Mouse (Mus musculus) olfactory bulb, adult 2 months (tissue): ENCODE measurements around the gene Supt5. TPM values are rescaled to one million over a fixed set of nuclear protein-coding genes. Genes with fewer than 3 reads are reported as not detected.
A peak's percentile ranks its signal among the peaks of the same experiment; 100 is the strongest.

ENCODE experiments used
- H3K27ac ChIP-seq: fragments of 200-500 bp; 2 replicates; pipeline ENCODE4 v1.5.1; 2012; ENCODE audit warnings: low read depth, low read length; ENCODE audit not compliant: insufficient read depth
- H3K4me1 ChIP-seq: fragments of 200-500 bp; 2 replicates; pipeline ENCODE4 v1.6.1; 2012; ENCODE audit warnings: low read length; ENCODE audit not compliant: control insufficient read depth, insufficient read depth
- H3K4me3 ChIP-seq: fragments of 200-500 bp; 2 replicates; pipeline ENCODE4 v1.5.1; 2012; ENCODE audit warnings: mild to moderate bottlenecking, low read depth, low read length, moderate library complexity; ENCODE audit not compliant: insufficient read depth
- CTCF ChIP-seq: fragments of 200-500 bp; IDR thresholded peaks from 2 replicates; pipeline ENCODE4 v1.5.1; 2012; ENCODE audit warnings: low read depth, mild to moderate bottlenecking, low read length, moderate library complexity; ENCODE audit not compliant: insufficient read depth
- POLR2A ChIP-seq: fragments of 200-500 bp; IDR thresholded peaks from 2 replicates; pipeline ENCODE4 v1.6.1; 2012; ENCODE audit warnings: mild to moderate bottlenecking, low read depth, low read length, moderate library complexity; ENCODE audit not compliant: insufficient read depth
- WGBS: fragments of 180-500 bp; shearing (Covaris S2); methylation state at CpG from one replicate; pipeline ENCODE4 v1.1.7; 2018; 5-methylcytosine and 5-hydroxymethylcytosine counted together
- polyA plus RNA-seq: library from polyadenylated mRNA; stranded (reverse); fragments of >200 nt; gene quantifications from 2 replicates; pipeline ENCODE4 v1.2.4, GENCODE M21; 2012; ENCODE audit warnings: low replicate concordance; ENCODE audit not compliant: missing spikeins, insufficient read depth, insufficient read length

Supt5 gene
- polyA plus RNA-seq, 1 experiment, result not detected

DNA sequence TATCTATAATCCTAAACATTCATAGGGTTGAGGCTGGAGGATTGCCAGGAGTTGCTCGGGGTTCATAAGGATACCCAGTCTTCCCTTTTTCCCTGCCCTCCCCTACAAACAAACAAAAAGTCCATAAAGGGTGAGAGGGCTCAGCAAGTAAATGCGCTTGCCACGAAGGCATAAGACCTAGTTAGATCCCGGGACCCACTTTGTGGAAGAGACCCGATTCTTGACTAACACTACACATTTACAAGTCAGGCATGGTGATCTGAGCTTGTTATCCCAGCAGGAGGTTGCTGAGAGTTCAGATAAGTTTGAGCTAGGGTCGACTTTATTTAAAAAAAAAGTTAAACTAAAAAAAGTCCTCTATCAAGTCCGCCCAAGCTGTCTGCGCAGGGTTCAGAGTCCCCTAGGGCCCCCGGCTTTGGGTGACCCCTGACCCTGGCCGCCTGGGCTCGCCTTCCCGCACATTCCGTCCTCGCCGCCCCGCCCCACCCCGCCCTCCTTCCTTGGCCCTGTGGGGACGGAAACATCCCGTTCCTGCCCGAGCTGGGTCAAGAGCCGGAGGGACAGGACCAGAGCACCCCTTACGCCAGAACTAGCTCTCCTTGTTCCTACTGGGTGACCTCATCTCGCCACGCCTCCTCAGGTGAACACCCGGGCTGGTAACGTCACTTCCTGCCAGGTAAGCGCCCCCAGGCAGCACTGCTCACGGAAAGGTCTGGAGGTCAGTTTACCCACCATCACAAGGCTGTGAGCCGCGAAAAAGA lies 37.6 kb upstream of the Supt5 start:
- Histone ChIP-seq H3K4me3 (peak overlapping the region; percentile 44), H3K4me1 (peaks cover 41% of the 10 kb centered on the region), H3K27ac (peak overlapping the region; percentile 10; the same call in 1 of the 2 replicates)
- WGBS, result 13% methylated on average over 30 of the region's 30 CpGs
- TF ChIP-seq CTCF (no peak), POLR2A (no peak)

DNA sequence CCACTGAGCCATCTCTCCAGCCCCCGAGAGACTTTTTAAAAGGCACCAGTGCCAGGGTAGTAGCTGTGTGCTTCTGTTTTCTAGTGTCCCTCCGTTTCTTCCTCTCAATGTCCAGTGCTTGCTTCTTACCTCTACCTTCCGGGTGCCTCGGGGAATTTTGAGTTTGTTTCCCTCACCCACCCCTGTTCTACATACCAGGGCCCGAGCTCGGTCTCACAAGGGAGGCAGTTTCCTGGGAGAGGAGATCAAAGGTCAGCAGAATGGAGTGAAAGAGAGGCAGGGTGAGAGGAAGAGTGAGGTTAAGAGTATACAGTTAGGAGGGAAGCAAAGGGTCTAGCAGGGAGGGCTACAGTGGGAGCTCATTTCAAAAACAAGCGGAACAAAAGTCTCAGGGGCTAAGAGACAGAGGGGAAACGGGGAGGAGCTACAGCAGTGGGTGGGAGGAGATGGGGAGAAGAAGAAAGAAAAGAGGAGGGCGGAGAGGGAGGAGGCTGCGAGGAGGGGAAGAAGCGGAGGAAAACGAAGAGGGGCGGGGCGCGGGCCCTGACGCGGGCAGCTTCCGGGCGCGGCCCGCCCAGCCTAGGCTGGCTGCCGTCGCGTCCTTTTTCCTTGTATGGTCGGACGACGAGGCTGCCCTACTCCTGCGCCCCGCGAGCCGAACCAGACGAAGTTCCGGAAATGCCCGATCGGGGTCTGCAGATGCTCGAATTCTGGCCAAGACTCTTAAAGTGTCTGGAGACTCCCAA lies 36.8 kb upstream of the Supt5 start:
- Histone ChIP-seq H3K27ac (peak overlapping the region; percentile 72), H3K4me3 (peak overlapping the region; percentile 44), H3K4me1 (peaks cover 37% of the 10 kb centered on the region)
- WGBS, result under 1% methylated on average over 35 of the region's 36 CpGs
- no peak for TF ChIP-seq CTCF
- TF ChIP-seq POLR2A, result no peak

DNA sequence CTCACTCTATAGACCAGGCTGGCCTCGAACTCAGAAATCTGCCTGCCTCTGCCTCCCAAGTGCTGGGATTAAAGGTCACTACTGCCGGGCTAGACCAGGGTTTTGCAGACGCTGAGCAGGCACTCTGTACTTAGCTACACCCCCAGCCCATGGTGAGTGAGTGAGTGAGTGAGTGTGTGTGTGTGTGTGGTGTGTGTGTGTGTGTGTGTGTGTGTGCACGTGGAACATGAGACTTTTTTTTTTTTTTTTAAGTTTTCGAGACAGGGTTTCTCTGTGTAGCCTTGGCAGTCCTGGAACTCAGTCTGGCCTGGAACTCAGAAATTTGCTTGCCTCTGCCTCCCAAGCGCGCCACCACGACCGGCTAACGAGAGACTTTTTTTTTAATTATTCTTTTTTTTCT lies 36.1 kb upstream of the Supt5 start:
- no peak overlapping the region for H3K4me3 ChIP-seq
- TF ChIP-seq CTCF (no peak), POLR2A (no peak)
- H3K4me1 ChIP-seq, result peaks cover 37% of the 10 kb centered on the region
- 73% methylated on average over 10 of the region's 10 CpGs for WGBS
- no peak overlapping the region for H3K27ac ChIP-seq

DNA sequence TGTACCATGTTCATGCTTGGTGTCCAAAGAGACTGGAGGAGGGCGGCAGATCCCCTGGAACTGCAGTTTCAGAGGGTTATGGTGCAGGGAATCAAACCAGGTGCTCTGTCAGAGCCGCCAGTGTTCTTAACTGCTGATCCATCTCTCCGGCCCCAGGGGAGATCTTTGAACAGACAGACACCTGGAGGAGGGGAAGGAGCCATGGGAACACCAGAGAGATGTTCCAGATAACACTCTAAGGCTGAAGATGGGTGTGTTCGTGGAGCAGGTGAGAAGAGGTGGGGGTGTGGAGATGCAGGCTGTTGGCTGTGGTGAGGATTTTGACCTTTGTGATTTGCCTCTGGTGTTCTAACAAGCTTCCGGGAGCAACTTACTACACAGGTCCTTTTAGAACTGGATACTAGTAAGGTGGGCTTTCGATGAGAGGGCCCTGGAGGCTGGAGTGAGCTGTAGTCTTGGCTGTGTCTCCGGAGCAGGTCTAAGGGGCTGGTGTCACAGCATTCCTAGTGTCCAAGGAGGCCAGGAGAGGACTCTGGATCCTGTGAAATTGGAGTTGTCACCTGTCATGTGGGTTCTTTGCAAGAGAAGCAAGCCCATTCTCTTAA lies 35.4 kb upstream of the Supt5 start:
- H3K4me1 ChIP-seq, result peaks cover 33% of the 10 kb centered on the region
- whole genome bisulfite sequencing, result 86% methylated on average over 7 of the region's 7 CpGs
- H3K27ac ChIP-seq, result no peak overlapping the region
- H3K4me3 ChIP-seq, result no peak overlapping the region
- no peak for TF ChIP-seq POLR2A
- TF ChIP-seq CTCF, result no peak

DNA sequence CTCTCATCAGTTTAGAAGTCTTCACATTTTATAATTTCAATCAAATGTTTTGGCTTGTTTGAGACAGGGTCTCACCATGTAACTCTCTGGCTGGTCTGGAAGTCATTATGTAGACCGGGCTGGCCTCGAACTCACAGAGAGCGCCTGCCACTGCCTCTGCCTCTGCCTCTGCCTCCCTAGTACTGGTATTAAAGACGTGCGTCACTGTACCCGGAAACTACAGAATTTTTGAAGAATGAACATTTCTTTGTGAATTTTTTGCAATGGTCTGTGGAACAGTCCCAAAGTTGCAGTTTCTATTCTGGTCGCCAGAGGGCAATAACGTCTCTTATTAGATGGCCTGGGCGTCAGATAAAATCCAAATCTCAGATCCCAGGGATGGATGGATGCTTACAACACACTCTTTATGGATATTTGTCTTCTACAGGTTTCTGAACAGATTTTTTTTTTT lies 34.6 kb upstream of the Supt5 start:
- peak overlapping the region; percentile 52 for H3K4me3 ChIP-seq
- peak overlapping the region; percentile 52; the same call in 1 of the 2 replicates for H3K27ac ChIP-seq
- H3K4me1 ChIP-seq, result peaks cover 24% of the 10 kb centered on the region
- TF ChIP-seq CTCF, result no peak
- no peak for TF ChIP-seq POLR2A
- WGBS, result under 1% methylated on average over 9 of the region's 9 CpGs

DNA sequence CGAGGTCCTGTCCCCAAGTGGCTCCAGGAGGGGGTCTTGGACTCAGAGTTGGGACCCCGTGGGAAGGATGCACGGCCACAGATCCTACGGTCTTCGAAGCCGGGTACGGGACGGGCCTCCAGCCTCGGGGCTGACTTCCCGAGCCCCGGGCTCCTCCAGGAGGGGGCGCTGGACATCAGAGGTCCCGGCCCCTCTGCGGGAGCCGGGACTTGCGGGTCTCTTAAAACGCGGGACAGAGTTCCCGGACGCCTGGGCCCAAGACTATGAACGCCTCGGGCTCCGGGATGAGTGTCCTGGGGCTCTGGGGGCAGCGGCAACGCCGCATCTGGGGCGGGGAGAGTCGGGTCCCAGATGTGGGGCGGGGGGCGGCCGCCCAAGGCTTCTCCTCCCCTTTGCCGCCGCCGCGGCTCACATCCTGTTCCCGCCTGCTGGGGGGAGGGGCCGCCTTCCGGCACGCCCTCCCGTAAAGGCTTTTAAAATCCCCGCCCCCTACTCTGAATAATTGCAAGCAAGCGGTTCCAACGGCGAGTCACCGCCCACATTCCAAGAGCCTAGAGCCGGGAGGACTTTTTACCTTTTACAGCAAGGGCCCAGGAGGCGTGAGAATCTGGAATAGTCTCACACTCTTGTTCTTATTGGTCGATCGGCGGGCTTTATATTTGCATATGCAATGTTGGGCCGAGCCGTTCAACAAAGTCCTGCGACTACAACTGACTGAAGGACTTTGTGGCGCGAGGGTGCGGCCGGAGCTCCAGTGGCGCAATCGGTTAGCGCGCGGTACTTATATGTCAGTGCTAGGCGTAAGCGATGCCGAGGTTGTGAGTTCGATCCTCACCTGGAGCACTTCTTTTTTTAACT lies 33.9 kb upstream of the Supt5 start, which contains the start of gene Plekhg2:
Gene Plekhg2 (minus strand): TSS at position 349 of the 858 bp plus-strand sequence.
- TF ChIP-seq POLR2A (no peak; the same call in 1 of the 2 replicates), CTCF (peak; percentile 55)

DNA sequence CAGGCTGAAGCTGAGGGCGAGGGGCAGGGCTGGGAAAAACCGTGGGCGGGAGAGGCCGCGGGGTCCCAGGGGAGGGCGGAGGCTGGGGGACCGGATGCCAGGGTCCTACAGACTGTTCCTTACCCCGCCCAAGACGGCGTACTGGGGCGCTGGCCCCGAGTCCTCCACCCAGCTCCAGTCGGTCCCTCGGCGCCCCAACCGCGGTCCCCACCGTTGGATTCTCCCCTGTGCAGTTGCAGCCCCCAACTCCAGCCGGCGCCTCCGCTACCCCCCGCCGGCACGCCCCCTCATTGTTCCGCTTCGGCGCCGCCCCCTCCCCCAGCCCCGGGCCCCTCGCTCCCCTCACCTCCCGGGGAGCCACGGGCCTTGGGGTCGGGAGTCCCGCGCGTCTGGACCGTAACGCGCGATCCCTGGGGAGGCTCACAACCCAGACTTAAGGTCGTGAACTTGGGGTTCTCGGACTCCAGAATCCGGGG lies 33.0 kb upstream of the Supt5 start:
- 2% methylated on average over 42 of the region's 43 CpGs for WGBS
- no peak overlapping the region for H3K27ac ChIP-seq
- TF ChIP-seq CTCF (no peak), POLR2A (no peak)
- H3K4me1 ChIP-seq, result peaks cover 16% of the 10 kb centered on the region
- H3K4me3 ChIP-seq, result peak overlapping the region; percentile 52

More for the DNA sequence above, 33.9 kb upstream of the Supt5 start, which contains the start of gene Plekhg2:
- Histone ChIP-seq H3K27ac (peak within 1 kb of the TSS; percentile 59; the same call in 1 of the 2 replicates), H3K4me1 (peaks cover 17% of the 10 kb centered on the region), H3K4me3 (peak within 1 kb of the TSS; percentile 52)
- WGBS, result under 1% methylated on average over 64 of the region's 66 CpGs

DNA sequence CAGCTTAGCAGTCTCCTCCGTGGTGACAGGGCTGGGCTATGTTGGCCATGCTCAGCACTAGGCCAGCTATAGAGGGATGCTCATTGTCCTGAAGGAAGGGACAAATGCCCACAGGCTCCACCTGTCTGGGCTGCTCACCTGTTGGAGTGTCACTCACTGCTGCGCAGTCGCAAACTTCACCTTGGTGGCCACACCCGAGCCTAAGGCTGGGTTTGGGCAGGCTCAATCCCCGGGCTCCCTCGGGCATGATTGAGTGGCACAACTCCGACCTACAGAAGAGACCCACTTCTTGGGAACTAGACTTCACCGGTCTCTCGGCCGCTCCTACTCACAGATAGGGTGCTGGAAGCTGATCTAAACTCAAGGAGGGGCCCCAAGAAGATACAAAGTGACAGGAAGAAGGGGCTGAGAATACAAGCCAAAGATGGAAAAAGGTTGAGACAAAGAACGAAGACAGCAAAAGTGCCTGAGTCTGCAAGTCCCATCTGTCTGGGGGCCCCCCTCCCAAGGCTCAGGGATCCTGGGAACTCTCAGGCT lies 32.5 kb upstream of the Supt5 start:
- no peak overlapping the region for H3K27ac ChIP-seq
- 12% methylated on average over 11 of the region's 11 CpGs for WGBS
- TF ChIP-seq POLR2A (no peak), CTCF (no peak)
- H3K4me1 ChIP-seq, result peaks cover 12% of the 10 kb centered on the region
- H3K4me3 ChIP-seq, result peak overlapping the region; percentile 52
